Mouse (Mus musculus) frontal cortex, adult 2 months (tissue): ENCODE results near the gene Gpr152. TPM values are rescaled to one million over a fixed set of nuclear protein-coding genes. Genes with fewer than 3 reads are reported as not detected.
A peak's percentile ranks its signal among the peaks of the same experiment; 100 is the strongest.
"Not testable (repeated sequence)": the region's sequence is repeated elsewhere in the genome, so short reads cannot be mapped to it uniquely, and the experiment has no call there.

ENCODE experiments used
- DNase-seq, 2 experiments: peaks; one replicate each; pipeline ENCODE4 v3.0.0; 2022; ENCODE audit warnings: low spot score in 1 of 2; ENCODE audit errors: extremely low spot score in 1 of 2
- polyA plus RNA-seq: library from polyadenylated mRNA; depleted of rRNA; stranded (reverse); fragments of >200 nt; gene quantifications from 2 replicates; pipeline ENCODE4 v1.2.3, GENCODE M21; 2012

Gpr152 gene
- polyA plus RNA-seq, 1 experiment: 0.06 TPM

- DNase-seq: no peak
These were observed 32.9 kb upstream of the Gpr152 start for GRCm38 (mm10) chr19:4106654-4107053.

- no peak for DNase-seq
These were observed 31.1 kb upstream of the Gpr152 start for GRCm38 (mm10) chr19:4108535-4108934.

GRCm38 (mm10) chr19:4112063-4112960, 27.3 kb upstream of the Gpr152 start:
- DNase-seq: no peak

- peak; percentile 76 to 93 for DNase-seq
These were observed 26.3 kb upstream of the Gpr152 start for GRCm38 (mm10) chr19:4113186-4113805.

- no peak for DNase-seq
These were observed 25.8 kb upstream of the Gpr152 start for GRCm38 (mm10) chr19:4113806-4114230.

- no peak for DNase-seq
These were observed 25.0 kb upstream of the Gpr152 start for GRCm38 (mm10) chr19:4114551-4114950.

- DNase-seq: no peak
These were observed 24.4 kb upstream of the Gpr152 start for GRCm38 (mm10) chr19:4115144-4115543.

DNA sequence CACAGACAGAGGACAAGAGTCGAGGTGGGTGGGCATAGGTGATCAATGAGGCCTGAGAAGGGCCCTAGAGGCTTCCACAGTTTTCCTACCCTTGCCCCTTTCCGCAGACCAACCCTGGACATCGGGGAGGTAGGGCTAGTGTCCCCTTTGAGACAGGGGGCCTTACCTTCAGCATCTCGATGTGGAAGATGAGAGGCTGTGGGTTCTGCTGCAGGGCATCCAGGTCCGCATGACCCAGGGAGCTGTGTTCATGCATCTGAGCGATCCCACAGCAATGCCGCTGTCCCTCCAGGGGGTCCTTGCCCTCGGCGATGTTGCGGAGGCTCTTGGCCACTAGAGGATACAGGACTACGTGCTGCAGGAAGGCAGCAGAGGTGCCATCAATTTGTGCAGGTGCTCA, 23.8 kb upstream of the Gpr152 start:
- DNase-seq: no peak

GRCm38 (mm10) chr19:4117006-4117405, 22.6 kb upstream of the Gpr152 start:
- DNase-seq: no peak

DNA sequence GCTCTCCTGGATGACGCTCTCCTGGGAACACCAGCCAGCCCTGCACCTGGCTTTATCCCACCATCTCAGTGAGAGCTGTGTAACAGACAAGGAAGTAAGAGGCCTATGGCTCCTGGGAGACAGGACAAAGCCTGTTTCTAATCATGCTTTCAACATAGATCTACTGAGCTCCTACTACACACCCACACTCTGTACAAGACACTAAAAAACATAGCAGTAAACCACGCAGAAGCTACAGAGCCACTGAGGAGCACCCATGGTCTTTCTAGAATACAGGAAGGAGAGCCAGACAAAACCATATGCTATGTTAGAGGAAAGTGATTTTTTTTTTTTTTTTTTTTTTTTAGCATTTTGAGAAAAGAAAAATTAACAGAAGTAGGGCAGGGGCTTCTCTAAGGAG, 21.2 kb upstream of the Gpr152 start:
- no peak for DNase-seq

GRCm38 (mm10) chr19:4119716-4120487, 19.7 kb upstream of the Gpr152 start:
- no peak for DNase-seq

- no peak for DNase-seq
These were observed 19.1 kb upstream of the Gpr152 start for GRCm38 (mm10) chr19:4120496-4120895.

- DNase-seq: peak; percentile 96 to 99
These were observed 18.3 kb upstream of the Gpr152 start for GRCm38 (mm10) chr19:4121097-4121805.

- not testable (repeated sequence) for DNase-seq
These were observed 17.7 kb upstream of the Gpr152 start for GRCm38 (mm10) chr19:4121896-4122295.

DNA sequence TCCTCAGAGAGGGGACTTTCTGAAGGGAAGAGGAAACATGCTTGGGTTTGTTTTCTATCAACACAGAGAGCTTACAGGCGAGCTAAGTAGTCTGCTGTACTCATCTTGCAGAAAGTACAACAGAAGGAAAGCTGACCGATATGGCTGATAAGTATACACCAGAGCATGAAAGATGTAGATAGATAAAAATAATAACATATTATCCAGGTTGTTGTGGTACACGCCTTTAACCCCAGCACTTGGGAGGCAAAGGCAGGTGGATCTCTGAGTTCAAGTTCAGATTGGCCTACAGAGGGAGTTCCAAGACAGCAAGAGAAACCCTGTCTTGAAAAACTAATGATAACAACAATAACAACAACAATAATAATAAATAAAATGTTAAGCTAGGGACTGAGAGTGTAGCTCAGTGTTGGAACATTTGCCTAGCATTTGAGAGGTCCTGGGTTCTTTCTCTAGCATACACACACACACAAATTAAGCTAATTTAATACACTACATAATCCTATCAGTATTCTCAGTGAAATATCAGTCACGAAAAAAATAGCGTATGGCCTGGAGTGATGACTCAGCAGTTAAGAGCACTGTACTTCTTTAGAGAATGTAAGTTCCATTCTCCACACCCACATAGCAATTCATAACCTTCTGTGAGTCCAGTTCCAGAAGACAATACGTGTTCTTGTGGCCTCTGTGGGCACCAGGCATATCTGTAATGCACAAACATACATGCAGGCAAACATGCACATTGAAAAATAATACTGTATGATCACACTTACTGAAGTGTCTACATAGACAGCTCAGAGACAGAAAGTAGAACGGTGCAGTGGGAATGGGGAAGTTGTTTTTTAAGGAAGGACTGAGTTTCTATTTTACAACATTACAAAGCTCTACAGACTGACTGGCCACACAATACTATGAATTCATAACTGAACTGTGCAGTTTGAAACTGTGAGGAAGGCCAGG, 16.9 kb upstream of the Gpr152 start:
- no peak for DNase-seq

DNA sequence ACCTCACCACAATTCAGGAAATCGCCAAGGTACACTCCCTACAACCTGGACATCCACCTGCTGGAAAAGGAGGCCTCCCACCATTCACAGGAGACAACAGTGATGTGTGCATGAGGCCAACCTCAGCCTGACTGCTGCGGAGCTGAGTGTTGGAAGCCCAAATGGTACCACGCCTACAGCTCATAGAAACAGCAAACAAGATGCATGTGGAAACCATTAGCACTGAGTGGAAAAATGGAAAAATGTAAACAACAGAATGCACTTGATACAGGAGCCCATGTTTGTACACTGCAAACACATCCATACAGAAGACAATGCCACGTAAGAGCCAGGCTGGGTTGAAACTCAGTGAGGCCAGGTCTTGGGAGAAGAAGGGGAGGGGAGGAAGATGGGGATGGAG, 15.2 kb upstream of the Gpr152 start:
- no peak for DNase-seq

DNA sequence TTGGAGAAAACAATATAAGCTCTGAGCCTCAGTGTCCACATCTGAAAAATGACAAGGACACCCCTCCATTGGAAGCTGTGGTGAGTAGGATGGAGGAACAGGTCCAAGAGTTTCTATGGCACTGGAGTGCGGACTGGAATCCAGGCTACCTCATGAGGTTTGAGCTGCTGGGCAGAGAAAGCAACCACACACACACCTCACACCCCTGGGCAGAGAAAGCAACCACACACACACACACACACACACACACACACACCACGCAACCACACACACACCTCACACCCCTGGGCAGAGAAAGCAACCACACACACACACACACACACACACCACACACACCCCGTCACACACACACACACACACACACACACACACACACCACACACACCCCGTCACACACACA, 14.3 kb upstream of the Gpr152 start:
- peak in 1 of 2 experiments; percentile 46 for DNase-seq

- DNase-seq: peak; percentile 96 to 98
These were observed 13.6 kb upstream of the Gpr152 start, which contains the start of gene Aip for GRCm38 (mm10) chr19:4125741-4126696. Gene Aip (minus strand): TSS chr19:4125858.
